Mouse (Mus musculus) myocyte (in vitro differentiated cells): ENCODE data around the gene Sohlh1. TPM values are rescaled to one million over a fixed set of nuclear protein-coding genes. Genes with fewer than 3 reads are reported as not detected.
"Not testable (repeated sequence)": the region's sequence is repeated elsewhere in the genome, so short reads cannot be mapped to it uniquely, and the experiment has no call there.

ENCODE experiments used
- H3K27me3 ChIP-seq: one replicate; pipeline ENCODE4 v1.6.1; 2011; ENCODE audit not compliant: control insufficient read depth, insufficient read depth, insufficient read length
- H3K36me3 ChIP-seq: one replicate; pipeline ENCODE4 v1.6.1; 2011; ENCODE audit not compliant: control insufficient read depth, insufficient read depth
- H3K4me2 ChIP-seq: one replicate; pipeline ENCODE4 v1.6.1; 2011; ENCODE audit warnings: low read depth, control low read depth
- H3K4me3 ChIP-seq: one replicate; pipeline ENCODE4 v1.5.1; 2011; ENCODE audit warnings: mild to moderate bottlenecking, control low read depth, moderate library complexity
- H3K79me2 ChIP-seq: one replicate; pipeline ENCODE4 v1.6.1; 2011; ENCODE audit not compliant: control insufficient read depth, insufficient read depth
- H3ac ChIP-seq: one replicate; pipeline ENCODE4 v1.6.1; 2011; ENCODE audit not compliant: control insufficient read depth, insufficient read length
- CEBPB ChIP-seq: IDR thresholded peaks from 2 replicates; pipeline ENCODE4 v1.6.1; 2011; ENCODE audit warnings: mild to moderate bottlenecking, moderate library complexity; ENCODE audit not compliant: poor library complexity, insufficient read depth, severe bottlenecking
- E2F4 ChIP-seq: IDR thresholded peaks from one replicate; pipeline ENCODE4 v1.6.1; 2011; ENCODE audit warnings: mild to moderate bottlenecking, control low read depth, moderate library complexity; ENCODE audit not compliant: insufficient read depth
- MAX ChIP-seq: IDR thresholded peaks from one replicate; pipeline ENCODE4 v1.6.1; 2011; ENCODE audit warnings: low read depth, mild to moderate bottlenecking, control low read depth
- MYOD1 ChIP-seq, 3 experiments: IDR thresholded peaks; one replicate each; pipeline ENCODE4 v1.6.1; 2011; ENCODE audit warnings: control low read depth in 2 of 3, low read depth in 2 of 3, mild to moderate bottlenecking in 2 of 3, moderate library complexity in 1 of 3; ENCODE audit not compliant: insufficient read length in 2 of 3, control insufficient read depth in 1 of 3
- MYOG ChIP-seq, 3 experiments: IDR thresholded peaks; one replicate each; pipeline ENCODE4 v1.6.1; 2011; ENCODE audit warnings: control low read depth in 2 of 3, low read depth in 2 of 3, mild to moderate bottlenecking in 2 of 3; ENCODE audit not compliant: insufficient read length in 2 of 3, control insufficient read depth in 1 of 3, insufficient read depth in 1 of 3
- POLR2A ChIP-seq: IDR thresholded peaks from one replicate; pipeline ENCODE4 v1.6.1; 2011; ENCODE audit warnings: low read depth, mild to moderate bottlenecking, control low read depth, moderate library complexity; ENCODE audit not compliant: insufficient read length
- POLR2AphosphoS2 ChIP-seq: IDR thresholded peaks from one replicate; pipeline ENCODE4 v1.6.1; 2011; ENCODE audit warnings: low read depth, control low read depth; ENCODE audit not compliant: insufficient read length
- REST ChIP-seq: IDR thresholded peaks from one replicate; pipeline ENCODE4 v1.6.1; 2011; ENCODE audit warnings: mild to moderate bottlenecking, control low read depth, moderate library complexity; ENCODE audit not compliant: insufficient read depth, insufficient read length
- SRF ChIP-seq: IDR thresholded peaks from one replicate; pipeline ENCODE4 v1.6.1; 2011; ENCODE audit warnings: low read depth; ENCODE audit not compliant: control insufficient read depth, insufficient read length
- TCF12 ChIP-seq: IDR thresholded peaks from one replicate; pipeline ENCODE4 v1.6.1; 2011; ENCODE audit warnings: mild to moderate bottlenecking, control low read depth; ENCODE audit not compliant: poor library complexity, insufficient read depth, severe bottlenecking
- TCF3 ChIP-seq: IDR thresholded peaks from one replicate; pipeline ENCODE4 v1.6.1; 2011; ENCODE audit warnings: low read depth, control low read depth; ENCODE audit not compliant: insufficient read length
- USF1 ChIP-seq: IDR thresholded peaks from one replicate; pipeline ENCODE4 v1.6.1; 2011; ENCODE audit warnings: low read depth, mild to moderate bottlenecking, control low read depth, moderate library complexity
- polyA plus RNA-seq: library from polyadenylated mRNA; unstranded; fragments of >200 nt; fragmentation: generic; extraction: Trizol; gene quantifications from one replicate; pipeline ENCODE4 v1.2.1, GENCODE M21; 2012; ENCODE audit warnings: missing spikeins

Sohlh1 gene
- polyA plus RNA-seq, 1 experiment: not detected

- no peak for TF ChIP-seq TCF12
- TF ChIP-seq POLR2AphosphoS2: no peak
- TF ChIP-seq CEBPB: no peak
- TF ChIP-seq MYOG (IDR thresholded peaks at IDR 0.05; ENCODE audit: control insufficient read depth in 1 of 3, insufficient read depth in 1 of 3, insufficient read length in 2 of 3, low read depth in 2 of 3): no peak
- Histone ChIP-seq H3K4me2 (no peak overlapping the region), H3K79me2 (no peaks in the 10 kb centered on the region)
These were observed 18.6 kb downstream of the Sohlh1 start for GRCm38 (mm10) chr2:25828344-25828947.

GRCm38 (mm10) chr2:25824751-25825150 is 22.3 kb downstream of the Sohlh1 start:
- Histone ChIP-seq H3K27me3 (peaks cover 29% of the 10 kb centered on the region), H3ac (no peak overlapping the region), H3K79me2 (no peaks in the 10 kb centered on the region), H3K36me3 (no peaks in the 10 kb centered on the region), H3K4me2 (no peak overlapping the region), H3K4me3 (no peak overlapping the region)
- TF ChIP-seq USF1 (no peak), REST (no peak), POLR2AphosphoS2 (no peak), E2F4 (no peak), MAX (no peak), TCF3 (no peak), TCF12 (no peak), CEBPB (no peak), POLR2A (no peak), MYOD1 (IDR thresholded peaks at IDR 0.05; ENCODE audit: control insufficient read depth in 1 of 3, insufficient read length in 2 of 3, low read depth in 2 of 3) (no peak), MYOG (IDR thresholded peaks at IDR 0.05; ENCODE audit: control insufficient read depth in 1 of 3, insufficient read depth in 1 of 3, insufficient read length in 2 of 3, low read depth in 2 of 3) (no peak), SRF (no peak)

More at GRCm38 (mm10) chr2:25828344-25828947, 18.6 kb downstream of the Sohlh1 start:
- Histone ChIP-seq H3K36me3 (no peaks in the 10 kb centered on the region), H3K27me3 (peaks cover 21% of the 10 kb centered on the region), H3K4me3 (no peak overlapping the region), H3ac (no peak overlapping the region)

- Histone ChIP-seq H3K27me3 (peaks cover 29% of the 10 kb centered on the region), H3K4me2 (no peak within 1 kb of the TSS), H3K79me2 (no peaks in the 10 kb centered on the region), H3K36me3 (no peaks in the 10 kb centered on the region), H3K4me3 (no peak within 1 kb of the TSS), H3ac (no peak within 1 kb of the TSS)
- TF ChIP-seq USF1 (no peak), REST (no peak), MYOG (IDR thresholded peaks at IDR 0.05; ENCODE audit: control insufficient read depth in 1 of 3, insufficient read depth in 1 of 3, insufficient read length in 2 of 3, low read depth in 2 of 3) (no peak), CEBPB (no peak), MYOD1 (IDR thresholded peaks at IDR 0.05; ENCODE audit: control insufficient read depth in 1 of 3, insufficient read length in 2 of 3, low read depth in 2 of 3) (no peak), TCF12 (no peak), E2F4 (no peak), TCF3 (no peak), MAX (no peak), POLR2A (no peak), POLR2AphosphoS2 (no peak), SRF (no peak)
These were observed 24.2 kb downstream of the Sohlh1 start, which contains the start of gene Lcn9 for GRCm38 (mm10) chr2:25822806-25823205. Gene Lcn9 (plus strand): TSS chr2:25823153.

- H3K4me3 ChIP-seq: not testable (repeated sequence)
These were observed 31.3 kb downstream of the Sohlh1 start, which contains the start of gene Glt6d1 for GRCm38 (mm10) chr2:25815748-25816147. Gene Glt6d1 (minus strand): TSS chr2:25815848.

GRCm38 (mm10) chr2:25813364-25813763 is 33.7 kb downstream of the Sohlh1 start:
- no peak overlapping the region for H3K4me3 ChIP-seq
- TF ChIP-seq MAX (no peak), POLR2A (no peak), REST (no peak), MYOD1 (IDR thresholded peaks at IDR 0.05; ENCODE audit: control insufficient read depth in 1 of 3, insufficient read length in 2 of 3, low read depth in 2 of 3) (no peak), POLR2AphosphoS2 (no peak), TCF3 (no peak), USF1 (no peak), SRF (no peak), CEBPB (no peak), MYOG (IDR thresholded peaks at IDR 0.05; ENCODE audit: control insufficient read depth in 1 of 3, insufficient read depth in 1 of 3, insufficient read length in 2 of 3, low read depth in 2 of 3) (no peak), TCF12 (no peak), E2F4 (no peak)
- H3ac ChIP-seq: no peak overlapping the region
- no peaks in the 10 kb centered on the region for H3K79me2 ChIP-seq
- no peaks in the 10 kb centered on the region for H3K36me3 ChIP-seq
- H3K4me2 ChIP-seq: no peak overlapping the region
- H3K27me3 ChIP-seq: no peaks in the 10 kb centered on the region

More at GRCm38 (mm10) chr2:25815748-25816147, 31.3 kb downstream of the Sohlh1 start, which contains the start of gene Glt6d1:
- H3K36me3 ChIP-seq, H3K79me2 ChIP-seq, H3ac ChIP-seq, H3K4me2 ChIP-seq, H3K27me3 ChIP-seq: not testable (repeated sequence)
